Mouse (Mus musculus) lung, adult 2 months (tissue): ENCODE data around the gene Fhad1.

Experiments
- CTCF ChIP-seq: fragments of 200-500 bp; IDR thresholded peaks from 2 replicates; pipeline ENCODE4 v1.5.1; 2011; ENCODE audit warnings: mild to moderate bottlenecking, low read length, control low read depth; ENCODE audit not compliant: insufficient read depth
- POLR2A ChIP-seq: fragments of 200-500 bp; IDR thresholded peaks from 2 replicates; pipeline ENCODE4 v1.6.1; 2011; ENCODE audit warnings: low read depth, mild to moderate bottlenecking, control low read depth, low read length, borderline replicate concordance; ENCODE audit errors: extremely low read depth

GRCm38 (mm10) chr4:141996086-141996485 lies 18.8 kb downstream of the Fhad1 start:
- TF ChIP-seq CTCF (no peak), POLR2A (no peak)
